Mouse (Mus musculus): ENCODE data around the gene Cox4i2. TPM values are rescaled to one million over a fixed set of nuclear protein-coding genes. Genes with fewer than 3 reads are reported as not detected.
A peak's percentile ranks its signal among the peaks of the same experiment; 100 is the strongest.

Gene Cox4i2
- polyA plus RNA-seq, 1 experiment: not detected

DNA sequence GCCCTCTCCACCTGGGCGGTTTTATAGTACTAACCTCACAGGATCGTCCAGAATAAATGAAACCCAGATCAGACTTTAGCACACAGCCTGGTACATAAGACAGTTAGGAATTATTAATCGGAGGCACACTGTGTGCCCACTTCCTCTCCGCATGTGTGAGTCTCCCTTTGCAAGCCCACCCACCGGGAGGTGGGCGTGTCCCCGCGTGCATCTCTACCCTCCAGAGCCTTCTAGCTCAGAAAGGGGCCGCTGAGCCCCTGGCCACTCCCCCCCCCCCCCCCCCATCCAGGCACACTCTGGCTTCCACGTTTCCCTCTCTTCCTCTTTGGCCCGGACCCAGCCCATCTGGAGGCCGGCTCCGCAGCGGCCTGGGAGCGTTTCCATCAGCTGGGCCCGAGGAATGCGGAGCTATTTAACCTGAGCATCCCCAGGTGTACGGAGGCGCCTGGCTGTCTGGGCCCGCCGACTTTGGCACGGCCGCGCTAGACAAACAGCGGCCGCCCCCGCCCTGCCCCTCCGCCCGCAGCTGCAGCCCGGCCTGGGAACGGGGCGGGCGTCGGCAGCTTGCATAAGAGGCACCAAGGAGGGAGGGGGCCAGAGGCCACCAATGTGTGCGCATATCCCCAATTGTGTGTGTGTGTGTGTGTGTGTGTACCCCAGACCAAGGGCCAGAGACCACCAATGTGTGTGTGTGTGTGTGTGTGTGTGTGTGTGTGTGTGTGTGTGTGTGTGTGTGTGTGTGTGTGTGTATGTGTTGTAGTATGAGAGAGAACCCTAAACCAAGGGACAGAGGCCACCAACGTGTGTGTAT, 14.7 kb upstream of the Cox4i2 start:
- peaks cover 49% of the 10 kb centered on the region for H3K27me3 ChIP-seq (ENCODE audit: control insufficient read depth)
- H3K4me3 ChIP-seq (replicated peaks): peak overlapping the region; percentile 58
- TF ChIP-seq GATA1 (IDR thresholded peaks at IDR 0.05; ENCODE audit: low read length) (no peak), TAL1 (IDR thresholded peaks at IDR 0.05; ENCODE audit: low read length) (no peak)
- peaks cover 82% of the 10 kb centered on the region for H3K4me1 ChIP-seq (ENCODE audit: control insufficient read depth)
- H3K9me3 ChIP-seq (ENCODE audit: control insufficient read depth, low read length): no peaks in the 10 kb centered on the region
- no peaks in the 10 kb centered on the region for H3K36me3 ChIP-seq (ENCODE audit: control insufficient read depth)

DNA sequence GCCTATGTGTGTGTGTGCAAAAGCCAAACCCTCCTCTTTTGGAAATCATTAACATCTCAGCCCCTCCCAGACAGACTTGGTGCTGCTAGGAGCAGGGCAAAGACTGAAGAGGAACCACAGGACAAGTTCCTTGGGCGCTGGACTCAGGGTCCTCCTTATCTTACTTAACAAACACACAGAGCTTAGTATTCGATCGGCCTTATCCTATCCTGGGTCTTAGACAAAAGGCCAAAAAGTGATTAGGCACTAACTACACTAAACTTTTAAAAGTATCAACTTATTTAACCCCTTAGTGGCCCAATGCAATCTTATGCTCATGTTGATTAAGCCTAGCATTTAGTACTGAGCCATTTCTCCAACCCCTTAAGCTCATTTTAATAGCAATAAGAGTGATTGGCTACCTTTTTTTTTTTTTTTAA, 14.1 kb upstream of the Cox4i2 start:
- no peaks in the 10 kb centered on the region for H3K36me3 ChIP-seq (ENCODE audit: control insufficient read depth)
- TF ChIP-seq TAL1 (IDR thresholded peaks at IDR 0.05; ENCODE audit: low read length): no peak
- TF ChIP-seq GATA1 (IDR thresholded peaks at IDR 0.05; ENCODE audit: low read length): no peak
- H3K4me1 ChIP-seq (ENCODE audit: control insufficient read depth): peaks cover 79% of the 10 kb centered on the region
- H3K4me3 ChIP-seq (replicated peaks): peak overlapping the region; percentile 58
- peaks cover 42% of the 10 kb centered on the region for H3K27me3 ChIP-seq (ENCODE audit: control insufficient read depth)
- H3K9me3 ChIP-seq (ENCODE audit: control insufficient read depth, low read length): no peaks in the 10 kb centered on the region

DNA sequence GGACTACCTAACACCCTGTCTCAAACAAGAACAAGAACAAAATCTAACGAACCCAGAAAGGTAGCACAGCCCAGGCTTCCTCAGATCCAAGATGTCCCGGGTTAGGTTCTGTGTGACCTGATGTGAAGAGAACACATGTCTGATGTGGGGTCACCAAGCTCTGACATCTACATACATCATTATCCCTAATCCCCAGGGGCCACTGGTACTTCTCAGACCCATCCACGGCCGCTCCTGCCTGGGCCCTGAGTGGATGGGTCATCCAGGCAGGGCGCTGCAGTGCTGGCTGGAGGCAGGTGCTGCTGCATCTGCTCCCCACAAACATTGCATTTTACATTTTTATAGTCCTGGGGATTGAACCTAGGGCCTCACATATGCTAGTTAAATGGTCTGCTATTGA, 13.5 kb upstream of the Cox4i2 start:
- Histone ChIP-seq H3K4me1 (ENCODE audit: control insufficient read depth) (peaks cover 73% of the 10 kb centered on the region), H3K9me3 (ENCODE audit: control insufficient read depth, low read length) (no peaks in the 10 kb centered on the region), H3K27me3 (ENCODE audit: control insufficient read depth) (peaks cover 36% of the 10 kb centered on the region), H3K4me3 (replicated peaks) (no peak overlapping the region), H3K36me3 (ENCODE audit: control insufficient read depth) (no peaks in the 10 kb centered on the region)
- TF ChIP-seq GATA1 (IDR thresholded peaks at IDR 0.05; ENCODE audit: low read length): no peak
- TF ChIP-seq TAL1 (IDR thresholded peaks at IDR 0.05; ENCODE audit: low read length): no peak

DNA sequence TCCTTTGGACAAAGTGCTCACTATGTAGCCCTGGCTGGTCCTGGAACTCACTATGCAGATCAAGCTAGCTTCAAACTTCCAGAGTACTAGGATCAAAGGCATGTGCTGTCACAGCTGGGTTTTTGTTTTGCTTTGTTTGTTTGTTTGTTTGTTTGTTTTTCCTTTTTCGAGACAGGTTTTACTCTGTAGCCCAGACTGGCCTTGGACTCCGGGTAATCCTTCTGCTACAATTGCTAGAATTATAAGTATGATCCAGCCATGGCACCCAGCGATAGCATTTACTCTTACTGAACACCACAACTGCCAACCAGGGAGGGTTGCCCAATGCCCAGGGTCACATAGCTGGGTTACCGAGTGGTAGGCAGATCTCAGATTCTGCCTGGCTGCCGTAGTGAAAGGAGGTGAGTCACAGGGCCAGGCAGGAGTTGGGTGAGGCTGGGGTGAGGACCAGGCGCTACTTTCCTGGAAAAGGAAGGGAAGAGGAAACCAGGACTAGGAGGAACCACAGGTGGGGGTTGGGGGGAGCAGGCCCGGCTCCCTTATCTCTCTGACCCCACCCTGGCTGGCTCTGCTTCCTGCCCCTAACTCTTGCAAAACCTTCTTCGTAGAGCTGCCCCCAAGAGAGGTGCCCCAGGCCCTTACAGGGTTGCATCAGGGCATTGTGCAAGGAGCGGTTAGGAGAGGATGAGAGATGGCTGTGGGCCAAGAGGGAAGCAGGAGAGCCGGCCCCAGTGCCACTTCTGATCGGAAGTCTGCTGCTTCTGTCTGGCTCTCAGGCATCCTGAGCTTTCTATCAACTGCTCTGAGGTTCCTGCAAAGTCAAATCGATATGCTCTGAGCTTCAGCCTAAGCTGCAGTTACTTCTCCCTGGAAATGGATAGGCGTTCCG, 12.6 kb upstream of the Cox4i2 start:
- Histone ChIP-seq H3K9me3 (ENCODE audit: control insufficient read depth, low read length) (no peaks in the 10 kb centered on the region), H3K4me1 (ENCODE audit: control insufficient read depth) (peaks cover 64% of the 10 kb centered on the region), H3K27me3 (ENCODE audit: control insufficient read depth) (peaks cover 27% of the 10 kb centered on the region), H3K4me3 (replicated peaks) (no peak overlapping the region), H3K36me3 (ENCODE audit: control insufficient read depth) (no peaks in the 10 kb centered on the region)
- no peak for TF ChIP-seq TAL1 (IDR thresholded peaks at IDR 0.05; ENCODE audit: low read length)
- TF ChIP-seq GATA1 (IDR thresholded peaks at IDR 0.05; ENCODE audit: low read length): no peak

DNA sequence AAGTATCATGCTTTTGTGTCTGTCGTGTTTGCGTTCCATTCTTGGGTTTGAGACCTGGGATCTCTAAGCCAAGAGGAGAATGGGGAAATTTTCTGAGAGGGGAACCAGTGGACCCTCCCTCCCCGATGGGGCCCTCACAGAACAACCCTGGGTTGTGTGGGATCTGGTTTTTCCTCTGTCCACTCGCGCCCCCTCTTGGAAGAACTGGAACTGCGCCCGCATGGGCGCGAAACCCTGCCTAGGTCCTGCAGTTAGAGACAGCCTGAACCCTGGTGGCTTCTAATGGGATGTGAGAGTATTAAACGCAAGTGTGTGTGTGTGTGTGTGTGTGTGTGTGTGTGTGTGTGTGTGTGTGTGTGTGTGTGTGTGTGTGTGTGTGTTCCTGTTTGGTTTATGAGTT, 11.5 kb upstream of the Cox4i2 start:
- H3K36me3 ChIP-seq (ENCODE audit: control insufficient read depth): no peaks in the 10 kb centered on the region
- H3K4me1 ChIP-seq (ENCODE audit: control insufficient read depth): peaks cover 54% of the 10 kb centered on the region
- no peak overlapping the region for H3K4me3 ChIP-seq (replicated peaks)
- no peak for TF ChIP-seq TAL1 (IDR thresholded peaks at IDR 0.05; ENCODE audit: low read length)
- TF ChIP-seq GATA1 (IDR thresholded peaks at IDR 0.05; ENCODE audit: low read length): no peak
- H3K9me3 ChIP-seq (ENCODE audit: control insufficient read depth, low read length): no peaks in the 10 kb centered on the region
- peaks cover 17% of the 10 kb centered on the region for H3K27me3 ChIP-seq (ENCODE audit: control insufficient read depth)

DNA sequence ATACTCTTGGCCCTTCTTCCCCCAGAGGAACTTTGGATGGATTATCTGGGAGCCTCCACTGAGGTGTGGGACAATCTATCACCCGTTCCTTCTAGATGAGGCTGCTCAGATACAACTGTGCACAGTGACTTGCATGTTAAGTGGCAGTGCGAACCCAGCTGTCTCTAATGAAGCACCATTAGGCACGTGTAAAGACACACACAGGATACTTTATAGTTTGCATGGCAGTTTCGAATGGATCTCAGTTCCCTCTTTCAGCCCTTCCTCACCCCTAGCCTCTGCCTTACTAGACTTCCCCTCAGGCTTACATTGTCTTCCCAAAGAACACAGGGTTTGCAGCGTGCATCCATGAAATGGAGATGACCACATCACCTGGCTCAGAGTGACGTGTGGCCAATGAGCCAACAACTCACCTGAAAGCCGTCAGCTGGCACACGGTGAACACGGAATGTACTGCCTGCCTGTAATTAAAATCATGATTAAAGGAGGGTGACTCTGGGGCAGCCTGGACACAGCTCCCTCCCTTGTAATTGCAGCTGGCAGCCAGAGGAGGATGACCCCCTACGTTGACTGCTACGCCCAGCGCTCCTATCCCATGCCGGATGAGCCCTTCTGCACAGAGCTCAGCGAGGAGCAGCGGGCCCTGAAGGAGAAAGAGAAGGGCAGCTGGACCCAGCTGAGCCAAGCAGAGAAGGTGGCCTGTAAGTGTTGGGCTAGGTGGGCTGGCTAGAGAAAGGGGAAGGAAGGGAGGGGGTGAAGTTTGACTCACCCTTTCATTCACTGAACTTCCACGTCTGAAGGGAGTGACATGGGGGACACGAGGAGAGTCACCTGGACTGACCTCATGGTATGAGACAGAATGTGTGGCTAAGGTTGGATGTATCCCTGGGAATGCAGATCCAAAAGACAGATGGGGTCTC, 2.8 kb downstream of the Cox4i2 start:
- H3K4me3 ChIP-seq (replicated peaks): no peak overlapping the region
- peaks cover 3% of the 10 kb centered on the region for H3K4me1 ChIP-seq (ENCODE audit: control insufficient read depth)
- H3K27me3 ChIP-seq (ENCODE audit: control insufficient read depth): peaks cover 54% of the 10 kb centered on the region
- no peaks in the 10 kb centered on the region for H3K9me3 ChIP-seq (ENCODE audit: control insufficient read depth, low read length)
- no peaks in the 10 kb centered on the region for H3K36me3 ChIP-seq (ENCODE audit: control insufficient read depth)
- TF ChIP-seq GATA1 (IDR thresholded peaks at IDR 0.05; ENCODE audit: low read length): no peak
- no peak for TF ChIP-seq TAL1 (IDR thresholded peaks at IDR 0.05; ENCODE audit: low read length)

DNA sequence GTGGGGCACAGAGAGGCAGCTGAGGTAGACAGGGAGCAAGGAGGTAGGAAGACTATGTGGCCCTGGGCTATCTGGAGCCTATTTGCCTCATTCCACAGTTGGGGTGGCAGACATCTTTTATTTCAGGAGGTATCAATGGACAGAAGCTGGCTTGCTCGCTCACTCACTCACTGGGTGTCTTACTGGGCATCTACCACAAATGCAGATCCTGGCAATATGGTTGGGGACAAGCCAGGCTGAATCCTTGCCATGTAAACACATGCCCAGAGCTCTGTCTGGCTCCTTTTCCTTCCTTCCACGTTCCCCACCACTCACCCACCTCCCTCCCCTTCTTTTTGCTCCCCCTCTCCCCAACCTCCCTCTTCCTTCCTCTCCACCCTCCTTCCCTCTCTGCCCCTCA, 3.5 kb downstream of the Cox4i2 start:
- H3K36me3 ChIP-seq (ENCODE audit: control insufficient read depth): no peaks in the 10 kb centered on the region
- no peaks in the 10 kb centered on the region for H3K9me3 ChIP-seq (ENCODE audit: control insufficient read depth, low read length)
- no peak for TF ChIP-seq GATA1 (IDR thresholded peaks at IDR 0.05; ENCODE audit: low read length)
- no peak for TF ChIP-seq TAL1 (IDR thresholded peaks at IDR 0.05; ENCODE audit: low read length)
- H3K27me3 ChIP-seq (ENCODE audit: control insufficient read depth): peaks cover 51% of the 10 kb centered on the region
- H3K4me1 ChIP-seq (ENCODE audit: control insufficient read depth): peaks cover 3% of the 10 kb centered on the region
- no peak overlapping the region for H3K4me3 ChIP-seq (replicated peaks)

DNA sequence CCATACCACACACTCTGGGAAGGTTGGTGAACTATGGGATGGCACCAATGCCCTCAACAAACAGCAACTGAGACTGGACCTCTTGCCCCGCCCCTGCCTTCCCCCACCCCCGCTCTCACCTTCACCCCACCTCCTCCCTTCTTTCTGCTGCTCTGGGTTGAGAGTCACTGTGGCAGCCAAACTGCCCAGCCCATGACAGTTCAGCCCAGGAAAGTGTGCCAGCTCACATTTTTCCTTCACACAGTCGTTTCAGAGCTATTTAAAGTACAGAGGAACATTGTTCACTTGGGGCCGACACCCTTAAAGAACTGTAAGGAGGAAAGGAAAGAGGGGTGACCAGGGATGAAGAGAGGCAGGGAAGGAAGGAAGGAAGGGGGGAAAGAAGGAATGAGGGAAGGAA, 4.4 kb downstream of the Cox4i2 start:
- no peaks in the 10 kb centered on the region for H3K9me3 ChIP-seq (ENCODE audit: control insufficient read depth, low read length)
- peaks cover 3% of the 10 kb centered on the region for H3K4me1 ChIP-seq (ENCODE audit: control insufficient read depth)
- no peak overlapping the region for H3K4me3 ChIP-seq (replicated peaks)
- TF ChIP-seq GATA1 (IDR thresholded peaks at IDR 0.05; ENCODE audit: low read length): no peak
- no peak for TF ChIP-seq TAL1 (IDR thresholded peaks at IDR 0.05; ENCODE audit: low read length)
- peaks cover 43% of the 10 kb centered on the region for H3K27me3 ChIP-seq (ENCODE audit: control insufficient read depth)
- H3K36me3 ChIP-seq (ENCODE audit: control insufficient read depth): no peaks in the 10 kb centered on the region

Data from erythroblast, embryonic 14.5 days (primary cell).